Mouse (Mus musculus) E14TG2a.4 (cell line): ENCODE results near the gene 1110051M20Rik.
A peak's percentile ranks its signal among the peaks of the same experiment; 100 is the strongest.

ENCODE experiments used
- CTCF ChIP-seq: conservative IDR thresholded peaks from 2 replicates; pipeline ENCODE4 v1.5.1; 2014; ENCODE audit warnings: low read length
- POU5F1 ChIP-seq: IDR thresholded peaks from 2 replicates; pipeline ENCODE4 v1.6.1; 2014; ENCODE audit warnings: low read length, borderline replicate concordance

GRCm38 (mm10) chr2:91285885-91286505 lies 158.5 kb downstream of the 1110051M20Rik start:
- TF ChIP-seq POU5F1 (no peak), CTCF (peak; percentile 85)
